Mouse (Mus musculus): Measurements from ENCODE around the gene Ano2. TPM values are rescaled to one million over a fixed set of nuclear protein-coding genes. Genes with fewer than 3 reads are reported as not detected.

The Ano2 gene
- not detected for total RNA-seq (2023)

GRCm38 (mm10) chr6:125690057-125690703 is at the start of gene Ano2:
Ano2 (plus strand) TSS chr6:125690419.

Other genes with a start within 250 kb of the Ano2 start
- 10 to 100 TPM; 22.2 to 28.0 TPM for gene Cd9, start 195.6 kb upstream of the Ano2 start, total RNA-seq (2023)
- gene Vwf, start 143.6 kb upstream of the Ano2 start, total RNA-seq (2023) = under 1 TPM; 0.38 to 0.47 TPM

Data from T-cell, adult 66 days (primary cell).